Mouse (Mus musculus): ENCODE results near the gene Tfrc.
A peak's percentile ranks its signal among the peaks of the same experiment; 100 is the strongest.

The Tfrc gene

GRCm38 (mm10) chr16:32608712-32609400 is at the start of gene Tfrc:
Gene Tfrc (plus strand): TSS chr16:32608920.
- DNase-seq, result peak; percentile 97 to 98

GRCm38 (mm10) chr16:32559493-32559892 is 49.2 kb upstream of the Tfrc start:
- DNase-seq, result no peak

DNA sequence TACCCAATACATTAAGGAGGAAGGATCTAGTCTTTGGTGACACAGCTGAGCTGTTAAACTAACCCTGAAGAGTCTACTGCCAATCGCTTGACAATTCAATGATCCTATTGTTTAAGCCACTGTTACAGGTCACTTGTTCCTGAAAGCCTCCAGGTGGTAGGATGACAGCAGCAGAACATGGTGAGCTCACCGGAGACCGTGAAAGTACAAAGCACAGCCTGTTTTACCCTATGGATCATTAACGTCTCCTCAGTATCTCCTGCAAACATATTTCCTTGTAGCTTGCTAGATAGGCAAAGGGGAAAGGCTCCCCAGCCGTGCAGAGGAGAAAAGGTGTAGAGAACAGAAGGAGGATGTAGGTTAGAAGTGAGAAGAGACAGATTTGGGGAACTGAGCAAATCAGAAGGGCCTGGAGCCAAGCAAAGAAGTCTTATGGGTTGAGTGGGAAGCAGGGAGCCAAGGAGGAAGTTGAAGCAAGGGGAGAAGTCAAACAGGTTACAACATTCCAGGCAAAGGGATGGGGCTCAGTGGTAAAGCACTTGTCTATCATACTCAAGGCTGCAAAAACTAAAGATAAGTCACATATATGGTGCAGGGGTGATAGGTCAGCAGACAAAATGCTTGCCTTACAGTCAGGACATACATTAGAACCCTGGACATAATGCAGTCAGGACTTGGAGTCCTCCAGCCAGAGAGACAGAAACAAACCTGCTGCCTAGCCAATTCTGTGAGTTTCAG is 45.5 kb upstream of the Tfrc start:
- no peak for DNase-seq

- DNase-seq, result peak in 1 of 2 experiments; percentile 2
Measured at GRCm38 (mm10) chr16:32567282-32567681, 41.4 kb upstream of the Tfrc start.

DNA sequence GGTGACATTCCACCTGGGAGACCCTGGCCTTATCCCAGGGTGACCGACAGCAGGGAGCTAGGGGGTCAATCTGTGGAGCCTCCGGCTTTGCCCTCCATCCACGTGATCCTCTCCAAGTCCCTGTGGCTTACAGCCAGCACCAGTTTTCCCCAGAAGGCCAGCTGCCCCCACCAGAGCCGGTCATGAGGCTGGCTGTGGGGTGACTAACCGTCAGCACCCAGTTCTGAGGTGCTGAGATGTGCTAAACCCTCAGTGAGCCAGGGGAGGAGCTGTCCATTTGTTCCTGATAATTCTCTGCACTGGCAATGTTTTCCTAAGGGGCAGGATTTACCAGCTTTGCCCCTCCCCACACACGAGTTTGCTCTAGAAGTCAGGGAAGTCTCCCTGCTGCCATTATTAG is 40.3 kb upstream of the Tfrc start:
- DNase-seq, result no peak

DNA sequence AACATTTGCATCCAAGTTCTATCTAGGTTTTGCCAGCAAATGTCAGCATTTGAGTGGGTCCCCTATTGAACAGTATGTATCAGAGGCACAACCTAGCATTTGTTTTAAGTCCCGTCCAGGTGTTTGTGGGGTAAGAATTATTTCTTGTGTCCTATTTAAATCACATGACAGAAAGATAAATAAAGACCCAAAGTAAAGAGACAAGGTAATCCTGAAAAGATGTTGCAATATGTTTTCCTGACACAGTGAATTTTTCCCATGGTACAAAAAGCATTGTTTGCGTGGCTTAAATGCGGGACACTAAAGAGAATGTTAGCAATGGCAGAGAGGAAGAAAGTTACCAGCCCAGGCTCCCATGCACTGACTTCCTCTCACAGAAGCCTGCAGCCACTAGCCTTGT is 38.7 kb upstream of the Tfrc start:
- no peak for DNase-seq

- DNase-seq, result no peak
Measured at GRCm38 (mm10) chr16:32572528-32572927, 36.2 kb upstream of the Tfrc start.

DNA sequence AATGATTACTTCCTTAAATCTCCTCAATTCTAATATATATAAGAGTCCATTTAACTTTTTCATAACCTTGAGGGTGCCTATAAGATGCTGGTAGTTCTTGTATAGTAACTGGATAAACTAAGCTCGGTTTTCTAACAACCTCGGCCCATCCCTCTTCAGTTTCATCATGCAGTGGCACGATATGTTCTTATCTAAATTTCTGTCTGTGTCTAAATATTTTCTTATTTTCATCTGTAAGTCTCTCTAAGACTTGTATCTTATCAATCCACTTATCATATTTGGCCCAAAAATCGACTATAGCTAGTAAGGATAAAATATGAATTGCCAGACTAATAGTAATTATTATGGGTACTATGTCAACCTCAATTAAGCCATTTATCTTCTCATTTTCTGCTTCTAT is 22.2 kb upstream of the Tfrc start:
- DNase-seq, result no peak

- DNase-seq, result no peak
Measured at GRCm38 (mm10) chr16:32588568-32588967, 20.2 kb upstream of the Tfrc start.

GRCm38 (mm10) chr16:32591521-32591920 is 17.2 kb upstream of the Tfrc start:
- no peak for DNase-seq

- no peak for DNase-seq
Measured at GRCm38 (mm10) chr16:32593283-32593805, 15.4 kb upstream of the Tfrc start.

- no peak for DNase-seq
Measured at GRCm38 (mm10) chr16:32593916-32594315, 14.8 kb upstream of the Tfrc start.

DNA sequence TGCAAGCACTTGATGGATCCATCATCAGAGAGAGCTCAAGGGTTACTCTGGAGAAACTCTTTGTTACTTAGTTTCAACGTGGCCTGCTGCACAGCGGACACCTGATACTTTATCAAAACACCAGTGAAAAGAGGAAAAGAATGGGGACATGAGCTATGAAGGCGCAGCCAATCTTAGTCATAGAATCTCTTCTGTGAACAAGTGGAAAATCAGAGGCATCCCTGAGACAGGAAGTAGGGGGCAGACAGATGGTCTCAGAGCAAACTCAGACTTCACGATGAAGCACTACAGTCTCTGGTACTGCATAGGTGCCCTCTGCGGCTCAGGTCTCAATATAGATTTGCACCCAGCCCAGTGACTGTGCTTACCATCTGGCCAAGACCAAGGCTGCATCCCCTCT is 14.0 kb upstream of the Tfrc start:
- no peak for DNase-seq

GRCm38 (mm10) chr16:32595142-32595855 is 13.4 kb upstream of the Tfrc start:
- no peak for DNase-seq

GRCm38 (mm10) chr16:32597909-32598381 is 10.8 kb upstream of the Tfrc start:
- DNase-seq, result no peak

DNA sequence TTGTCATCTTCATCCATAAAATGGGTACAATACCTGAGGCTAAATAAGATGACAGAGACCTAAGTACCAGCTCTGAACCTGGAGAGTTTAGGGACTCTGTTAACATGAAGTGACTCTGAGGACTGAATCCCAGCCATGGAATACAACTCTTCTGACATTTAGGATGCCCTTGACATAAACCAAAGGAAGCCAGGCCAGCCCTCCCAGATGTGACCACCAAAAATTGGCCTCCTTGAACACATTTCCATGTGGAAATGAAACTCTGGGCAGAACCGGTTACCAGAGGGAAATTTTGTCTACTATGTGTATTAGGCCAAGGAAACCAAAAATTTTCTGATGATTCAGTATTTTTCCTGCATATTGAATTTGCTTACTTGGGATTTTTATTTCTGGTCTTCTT is 9.6 kb upstream of the Tfrc start:
- no peak for DNase-seq

DNA sequence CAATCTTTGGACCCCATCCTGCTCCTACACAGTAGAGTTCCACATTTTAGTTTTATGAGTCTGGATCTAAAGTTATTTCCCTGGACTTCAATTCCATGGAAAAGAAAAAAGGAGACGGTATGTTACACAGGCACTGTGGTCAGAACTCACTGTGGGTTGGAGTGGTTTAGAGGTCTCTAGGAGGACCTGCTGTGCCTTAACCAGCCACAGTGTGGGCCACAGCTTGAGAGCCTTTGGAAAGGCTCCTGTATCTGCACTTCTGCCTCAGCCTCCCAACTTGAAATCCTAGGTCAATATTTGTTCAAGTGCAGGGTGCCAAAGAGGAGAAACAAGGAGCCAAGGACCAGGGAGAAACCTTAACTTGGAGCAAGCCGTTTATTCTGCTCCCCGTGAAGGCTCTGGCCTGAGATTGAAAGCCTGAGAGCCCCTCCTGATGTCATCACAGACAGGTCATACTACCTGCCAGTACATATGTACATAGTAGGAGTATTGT is 6.5 kb upstream of the Tfrc start:
- no peak for DNase-seq

DNA sequence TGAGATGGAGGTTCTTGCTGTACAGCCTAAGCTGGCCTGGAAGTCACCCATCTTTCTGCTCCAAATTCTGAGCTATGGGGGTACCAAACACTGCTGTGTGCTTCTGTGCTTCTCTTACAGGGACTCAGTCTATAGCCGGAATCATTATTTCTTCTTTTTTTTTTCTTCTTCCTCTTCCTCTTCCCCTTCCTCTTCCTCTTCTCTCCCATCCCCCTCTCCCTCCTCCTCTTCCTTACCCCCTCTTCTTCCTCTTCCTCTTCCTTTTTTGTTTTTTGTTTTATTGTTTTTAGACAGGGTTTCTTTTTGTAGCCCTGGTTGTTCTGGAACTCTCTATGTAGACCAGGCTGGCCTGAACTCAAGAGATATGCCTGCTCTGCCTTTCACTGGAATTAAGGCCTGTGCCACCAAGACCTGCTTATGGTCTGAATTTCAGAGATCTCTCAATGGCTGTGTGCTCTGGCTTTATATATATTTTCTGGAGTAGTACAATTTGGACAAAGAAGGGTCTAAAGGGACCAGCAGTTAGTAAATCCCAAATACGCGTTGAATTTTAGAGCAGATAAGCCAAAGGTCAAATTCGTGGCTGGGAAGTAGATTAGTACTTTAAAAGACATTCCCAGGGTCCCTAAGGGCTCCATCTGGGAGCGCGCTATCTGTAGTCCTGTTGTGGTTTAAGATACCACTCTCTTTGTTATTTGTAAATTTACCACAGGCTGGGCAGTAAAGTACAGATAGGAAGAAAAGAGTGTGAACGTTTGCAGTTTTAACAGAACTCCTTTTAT is 967 bp upstream of the Tfrc start:
- DNase-seq, result peak in 1 of 2 experiments; percentile 12

DNA sequence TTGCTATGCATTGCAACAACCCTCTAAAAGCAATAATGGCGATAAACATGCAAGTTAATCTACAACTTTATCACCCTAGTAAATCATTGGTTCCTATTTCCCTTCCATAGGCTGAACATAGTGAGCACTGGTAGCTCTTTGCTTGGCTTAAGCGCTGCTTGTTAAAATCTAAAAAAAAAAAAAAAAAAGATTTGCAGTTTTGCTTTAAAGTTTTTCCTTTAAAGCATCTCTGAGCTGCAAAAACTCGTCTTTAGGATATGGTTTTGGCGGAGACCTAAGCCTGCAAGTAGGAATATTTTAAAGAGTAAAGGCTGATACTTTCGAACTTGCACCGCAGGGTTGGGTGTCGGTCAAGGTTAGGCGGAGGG is 392 bp upstream of the Tfrc start:
- no peak for DNase-seq

GRCm38 (mm10) chr16:32609401-32609779 is 670 bp downstream of the Tfrc start:
- no peak for DNase-seq

- DNase-seq, result no peak
Measured at GRCm38 (mm10) chr16:32610460-32611255, 1.9 kb downstream of the Tfrc start.

DNA sequence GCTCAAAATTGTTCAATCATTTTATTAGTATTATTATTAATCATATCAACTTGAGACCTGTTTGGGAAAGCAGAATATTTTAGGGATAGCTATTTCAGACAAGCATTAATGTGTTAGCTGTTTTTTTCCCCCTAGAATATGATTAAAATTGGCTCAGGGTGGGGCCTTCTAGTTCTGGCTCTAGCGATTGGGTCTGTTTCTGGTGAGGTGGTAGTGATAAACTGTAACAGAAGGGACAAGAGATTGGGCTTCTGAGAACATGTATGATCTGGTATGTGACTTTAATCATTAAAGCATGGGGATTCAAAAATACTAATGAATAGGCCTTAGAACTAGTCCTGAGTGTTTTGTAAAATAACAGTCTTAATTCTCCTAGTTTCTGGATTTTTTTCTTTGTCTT is 3.3 kb downstream of the Tfrc start:
- no peak for DNase-seq

All from B cell, adult 2 months (primary cell).